Mouse (Mus musculus) ES-Bruce4 (cell line): ENCODE measurements around the gene Zfp64. TPM values are rescaled to one million over a fixed set of nuclear protein-coding genes. Genes with fewer than 3 reads are reported as not detected.

Experiments used
- H3K27ac ChIP-seq: 2 replicates; pipeline ENCODE4 v1.5.1; 2012; ENCODE audit warnings: low read length, inconsistent platforms; ENCODE audit not compliant: insufficient read depth
- H3K27me3 ChIP-seq: 2 replicates; pipeline ENCODE4 v1.6.1; 2012; ENCODE audit warnings: mild to moderate bottlenecking, low read length, inconsistent platforms; ENCODE audit not compliant: control insufficient read depth, poor library complexity, insufficient read depth, severe bottlenecking
- H3K36me3 ChIP-seq: 2 replicates; pipeline ENCODE4 v1.6.1; 2012; ENCODE audit warnings: inconsistent platforms, mild to moderate bottlenecking, low read length, moderate library complexity; ENCODE audit not compliant: control insufficient read depth, poor library complexity, insufficient read depth, severe bottlenecking
- H3K4me1 ChIP-seq: one replicate; pipeline ENCODE4 v1.8.1; 2011; ENCODE audit warnings: low read length; ENCODE audit not compliant: control insufficient read depth, insufficient read depth
- H3K4me3 ChIP-seq: 2 replicates; pipeline ENCODE4 v1.5.1; 2011; ENCODE audit warnings: low read depth, mild to moderate bottlenecking, low read length
- H3K9ac ChIP-seq: 2 replicates; pipeline ENCODE4 v1.6.1; 2012; ENCODE audit warnings: low read depth, mild to moderate bottlenecking, inconsistent platforms; ENCODE audit not compliant: poor library complexity, severe bottlenecking
- H3K9me3 ChIP-seq: replicated peaks from 2 replicates; pipeline ENCODE4 v1.6.1; 2012; ENCODE audit warnings: mild to moderate bottlenecking, low read length, inconsistent platforms; ENCODE audit not compliant: control insufficient read depth, poor library complexity, insufficient read depth, severe bottlenecking
- CTCF ChIP-seq: IDR thresholded peaks from one replicate; pipeline ENCODE4 v1.8.1; 2011; ENCODE audit warnings: low read depth, low read length
- EP300 ChIP-seq: IDR thresholded peaks from 2 replicates; pipeline ENCODE4 v1.6.1; 2011; ENCODE audit warnings: low read depth, low read length; ENCODE audit not compliant: insufficient read depth
- POLR2A ChIP-seq: IDR thresholded peaks from one replicate; pipeline ENCODE4 v1.8.1; 2011; ENCODE audit warnings: low read length; ENCODE audit not compliant: insufficient read depth
- polyA plus RNA-seq: library from polyadenylated mRNA; stranded (reverse); fragments of >200 nt; gene quantifications from 2 replicates; pipeline ENCODE4 v1.2.4, GENCODE M21; 2011; ENCODE audit warnings: low read depth; ENCODE audit not compliant: missing spikeins, insufficient read depth, insufficient read length

Gene Zfp64
- polyA plus RNA-seq: 35.9 and 37.7 TPM in 2 replicates

DNA sequence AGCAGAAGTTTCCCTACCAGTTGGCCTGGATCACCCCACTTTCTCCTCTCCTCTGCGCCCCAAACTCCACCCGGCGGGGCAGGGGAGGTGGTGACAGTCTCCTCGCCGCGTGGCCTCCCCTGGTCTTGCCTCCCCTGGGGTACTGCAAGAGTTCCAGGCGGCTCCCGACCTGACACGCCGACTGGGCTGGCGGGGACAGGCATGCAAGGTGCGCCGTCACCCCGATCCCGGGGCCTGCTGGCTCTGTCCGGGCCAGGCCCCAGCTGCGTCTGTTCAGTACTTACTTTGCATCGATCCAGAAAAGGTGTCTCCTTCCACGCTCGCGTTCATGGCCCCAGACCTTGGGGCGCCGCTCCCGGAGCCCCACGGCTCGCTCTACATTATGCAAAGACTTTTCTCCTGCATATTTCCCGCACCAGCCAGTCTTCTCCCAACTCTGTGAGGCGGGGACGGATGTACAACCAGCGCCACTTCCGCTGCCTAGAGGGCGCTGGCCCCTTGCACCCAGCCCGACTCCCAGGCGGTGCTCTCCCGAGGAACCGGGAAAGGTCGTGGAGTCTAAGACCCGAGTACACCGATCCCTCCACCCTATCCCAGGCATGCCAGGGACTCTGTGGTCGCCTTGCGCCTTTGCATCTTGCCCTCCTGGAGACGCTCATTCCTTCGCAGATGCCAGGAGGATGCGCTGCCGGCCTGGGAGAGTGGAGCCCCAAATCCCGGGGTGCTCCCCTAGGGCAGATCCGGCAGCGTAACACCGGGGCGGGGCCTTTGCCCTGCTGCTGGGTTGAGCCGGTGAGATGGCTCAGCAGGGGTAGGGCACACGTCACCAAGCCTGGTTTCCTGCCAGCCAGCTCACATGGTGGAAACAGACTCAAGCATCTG is at the start of gene Zfp64:
TSS of gene Zfp64 (minus strand) at position 753 of the 882 bp plus-strand sequence.
- Histone ChIP-seq H3K27ac (peak within 1 kb of the TSS; percentile 94), H3K27me3 (no peaks in the 10 kb centered on the region), H3K4me3 (peak within 1 kb of the TSS; percentile 74), H3K9me3 (no peaks in the 10 kb centered on the region), H3K9ac (peak within 1 kb of the TSS; percentile 94), H3K4me1 (peaks cover 7% of the 10 kb centered on the region), H3K36me3 (peaks cover 24% of the 10 kb centered on the region)
- TF ChIP-seq POLR2A (peak; percentile 59), EP300 (0 out of 2 replicates have a peak, but pooled peaks have one; percentile 40), CTCF (peak; percentile 58)

DNA sequence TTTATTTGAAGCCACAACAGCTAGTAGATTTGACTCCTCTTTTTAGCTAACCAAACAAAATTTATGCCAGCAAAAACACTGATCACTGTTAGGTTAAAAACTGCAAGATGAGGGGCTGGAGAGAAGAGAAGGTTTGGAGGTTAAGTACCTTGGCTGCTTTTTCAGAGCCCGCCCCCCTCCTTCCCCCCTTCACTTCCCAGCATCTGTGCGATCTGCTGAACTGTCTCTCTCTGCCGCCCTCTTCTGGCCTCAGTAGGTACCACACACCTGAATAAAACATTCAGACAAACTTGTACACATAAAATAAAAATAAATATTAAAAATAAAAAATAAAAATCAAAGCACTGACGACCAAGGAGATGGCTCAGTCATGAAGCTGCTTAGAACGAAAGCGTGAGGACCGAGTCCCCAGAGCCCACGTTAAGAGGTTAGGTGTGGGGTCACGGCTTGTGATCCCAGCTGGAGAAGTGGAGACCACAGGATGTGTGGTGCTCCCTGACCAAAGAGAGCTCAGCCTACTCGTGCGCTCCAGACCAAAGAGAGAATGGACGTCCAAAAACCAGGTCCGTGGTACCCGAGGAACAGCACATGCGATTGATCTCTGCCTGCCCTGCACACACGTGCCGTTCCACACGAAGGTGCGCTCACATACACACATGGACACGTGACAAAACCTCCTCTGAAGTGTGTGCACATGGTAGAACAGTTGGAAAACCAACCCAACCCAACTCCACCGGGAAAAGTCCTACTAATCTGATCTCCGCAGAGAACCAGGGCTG is 37.4 kb upstream of the Zfp64 start:
- Histone ChIP-seq H3K27ac (no peak overlapping the region), H3K4me3 (no peak overlapping the region), H3K9me3 (no peaks in the 10 kb centered on the region), H3K9ac (no peak overlapping the region), H3K27me3 (no peaks in the 10 kb centered on the region), H3K4me1 (no peaks in the 10 kb centered on the region), H3K36me3 (no peaks in the 10 kb centered on the region)
- peak; percentile 61 for TF ChIP-seq CTCF
- no peak for TF ChIP-seq POLR2A
- TF ChIP-seq EP300: no peak

DNA sequence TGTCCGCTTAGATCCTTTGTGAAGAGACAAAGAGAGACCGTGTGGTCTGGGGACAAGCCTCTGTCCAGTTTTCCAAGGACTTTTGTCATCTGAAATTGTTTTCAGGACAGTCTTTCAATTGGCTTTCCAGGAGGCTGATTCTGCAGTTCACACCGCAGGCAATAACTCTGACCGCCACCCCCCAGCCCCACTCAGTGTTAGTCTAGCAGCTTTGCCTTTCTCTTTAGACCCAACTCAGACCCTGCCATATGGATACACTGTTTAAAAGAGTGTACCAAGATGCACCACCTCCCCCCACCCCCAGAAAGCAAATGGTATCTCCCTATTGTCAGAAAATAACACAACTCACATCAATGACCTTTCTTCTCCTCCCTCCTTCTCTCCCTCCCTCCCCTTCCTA is 35.6 kb upstream of the Zfp64 start:
- Histone ChIP-seq H3K36me3 (no peaks in the 10 kb centered on the region), H3K4me3 (no peak overlapping the region), H3K9me3 (no peaks in the 10 kb centered on the region), H3K27me3 (no peaks in the 10 kb centered on the region), H3K4me1 (no peaks in the 10 kb centered on the region), H3K27ac (no peak overlapping the region), H3K9ac (no peak overlapping the region)
- no peak for TF ChIP-seq EP300
- no peak for TF ChIP-seq POLR2A
- no peak for TF ChIP-seq CTCF

DNA sequence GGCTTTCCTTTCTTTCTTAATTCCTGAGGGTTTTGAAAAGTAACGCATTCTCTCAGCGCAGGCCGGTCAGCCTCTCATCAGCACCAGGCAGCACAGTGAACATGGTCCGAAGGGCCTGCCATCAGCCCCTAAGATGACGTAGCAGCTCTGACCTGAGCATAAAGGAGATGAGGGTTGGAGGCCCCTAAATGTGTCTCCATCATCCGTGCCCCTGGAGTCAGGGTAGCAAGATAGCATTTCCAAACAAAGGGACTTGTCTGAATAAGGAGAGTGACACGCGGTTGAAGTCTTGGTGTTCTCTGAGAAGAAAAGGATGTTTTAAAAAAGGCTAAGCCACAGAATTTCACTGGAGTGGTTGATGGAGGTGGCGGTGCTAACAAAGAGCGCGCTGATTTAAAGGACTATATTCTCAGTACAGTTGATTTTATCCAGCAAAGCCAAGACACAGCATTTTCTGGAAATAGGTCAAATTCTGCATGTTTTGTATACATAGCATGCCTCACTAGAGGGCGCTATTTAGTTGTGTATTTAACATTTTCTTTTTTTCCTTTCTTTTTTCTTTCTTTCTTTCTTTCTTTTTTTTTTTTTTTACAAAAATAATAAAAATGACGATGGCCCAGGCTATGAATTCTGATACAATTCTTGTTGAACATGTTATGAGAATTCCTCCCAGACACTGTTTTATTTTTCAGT is 34.8 kb upstream of the Zfp64 start:
- Histone ChIP-seq H3K4me1 (no peaks in the 10 kb centered on the region), H3K27ac (no peak overlapping the region), H3K9ac (no peak overlapping the region), H3K36me3 (0 out of 2 replicates have a peak, but pooled peaks cover 3% of the 10 kb centered on the region), H3K27me3 (no peaks in the 10 kb centered on the region), H3K4me3 (no peak overlapping the region), H3K9me3 (no peaks in the 10 kb centered on the region)
- TF ChIP-seq EP300 (no peak), CTCF (no peak), POLR2A (no peak)

DNA sequence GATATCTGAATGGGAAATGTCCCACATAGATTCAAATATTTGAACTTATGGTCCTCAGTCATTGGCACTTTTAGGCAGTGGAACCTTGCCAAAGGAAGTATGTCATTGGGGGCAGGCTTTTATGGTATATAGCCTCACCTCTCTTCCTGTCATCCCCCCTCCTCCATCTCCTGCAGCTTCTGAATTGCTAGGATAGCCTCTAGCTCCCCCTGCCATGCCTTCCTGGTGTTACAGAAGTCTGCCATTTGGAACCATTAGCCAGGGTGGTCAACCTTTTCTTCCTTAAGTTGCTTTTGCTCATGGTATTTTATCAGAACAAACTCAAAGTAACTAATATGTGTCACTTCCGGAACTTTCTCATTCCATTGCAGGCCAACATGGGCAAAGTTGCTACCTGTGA is 32.7 kb upstream of the Zfp64 start:
- H3K9me3 ChIP-seq: no peaks in the 10 kb centered on the region
- peak overlapping the region; percentile 39; the same call in 1 of the 2 replicates for H3K27ac ChIP-seq
- peak overlapping the region; percentile 68 for H3K4me3 ChIP-seq

More for the DNA sequence above, 32.7 kb upstream of the Zfp64 start:
- Histone ChIP-seq H3K27me3 (no peaks in the 10 kb centered on the region), H3K36me3 (0 out of 2 replicates have a peak, but pooled peaks cover 10% of the 10 kb centered on the region), H3K9ac (peak overlapping the region; percentile 30; the same call in 1 of the 2 replicates), H3K4me1 (no peaks in the 10 kb centered on the region)
- TF ChIP-seq CTCF (peak; percentile 37), EP300 (no peak), POLR2A (no peak)
